ENCODE assay signal across 19 mouse cellular contexts in genomic region chr3:18706356-18706755, GRCm38 (mm10).
DNase-seq lines count a peak whose midpoint lies in the region; ATAC-seq and TF ChIP-seq lines count a peak whose summit lies in the region.
"Had no signal": no experiment of that assay in that cellular context is flagged by ENCODE, and none has a peak within 500 bp of the region (broad histone marks: within the 10 kb centered on the region; RNA-seq: fewer than 3 reads in every experiment).

No protein-coding gene starts in this region.

- H3K27ac ChIP-seq in forebrain, embryonic 14.5 days (ENCODE audit: low read depth, low read length) = no peak overlapping the region
- no peak overlapping the region for H3K27ac ChIP-seq in forebrain, embryonic 11.5 days (ENCODE audit: low read depth, low read length)
- H3K27ac ChIP-seq in layer of hippocampus, adult 2 months = peak overlapping the region; percentile 18; the same call in 1 of the 2 replicates
- H3K27ac ChIP-seq in embryonic facial prominence, embryonic 10.5 days (replicated peaks) = no peak overlapping the region
- H3K27ac ChIP-seq: embryonic facial prominence, embryonic 13.5 days; gastrocnemius, adult 2 months; hindbrain, embryonic 10.5 days; hindbrain, embryonic 14.5 days; intestine, embryonic 15.5 days had no signal

- H3K36me3 ChIP-seq in forebrain, embryonic 14.5 days (ENCODE audit: control insufficient read depth, insufficient read depth, low read length) = no peaks in the 10 kb centered on the region
- no peaks in the 10 kb centered on the region for H3K36me3 ChIP-seq in forebrain, embryonic 11.5 days (ENCODE audit: control insufficient read depth, insufficient read depth, low read length)
- no peaks in the 10 kb centered on the region for H3K36me3 ChIP-seq in embryonic facial prominence, embryonic 10.5 days (replicated peaks)
- H3K36me3 ChIP-seq: embryonic facial prominence, embryonic 13.5 days; heart, embryonic 12.5 days; hindbrain, embryonic 10.5 days; intestine, embryonic 15.5 days had no signal

- no peak for TF ChIP-seq CTCF in layer of hippocampus, adult 2 months (conservative IDR thresholded peaks at IDR 0.05)

- peak; percentile 40 for ATAC-seq in forebrain, embryonic 14.5 days
- ATAC-seq in forebrain, embryonic 11.5 days (replicated peaks; ENCODE audit: low FRiP score) = no peak
- ATAC-seq: activated CD4-positive, CD25-positive, alpha-beta regulatory T cell, adult 4 months; intestine, embryonic 15.5 days; Patski had no signal

- H3K4me3 ChIP-seq in forebrain, embryonic 14.5 days (ENCODE audit: low read depth, low read length) = no peak overlapping the region
- no peak overlapping the region for H3K4me3 ChIP-seq in forebrain, embryonic 11.5 days (ENCODE audit: low read depth, low read length)
- no peak overlapping the region for H3K4me3 ChIP-seq in layer of hippocampus, adult 2 months
- no peak overlapping the region for H3K4me3 ChIP-seq in embryonic facial prominence, embryonic 10.5 days
- H3K4me3 ChIP-seq: embryonic facial prominence, embryonic 13.5 days; gastrocnemius, adult 2 months; heart, embryonic 12.5 days; hindbrain, embryonic 10.5 days; intestine, embryonic 15.5 days had no signal

- no peak overlapping the region for H3K9ac ChIP-seq in forebrain, embryonic 14.5 days (ENCODE audit: low read length)
- no peak overlapping the region for H3K9ac ChIP-seq in forebrain, embryonic 11.5 days (ENCODE audit: low read length)
- H3K9ac ChIP-seq: embryonic facial prominence, embryonic 13.5 days; heart, embryonic 12.5 days; hindbrain, embryonic 14.5 days; intestine, embryonic 15.5 days had no signal

- no peaks in the 10 kb centered on the region for H3K9me3 ChIP-seq in forebrain, embryonic 14.5 days (replicated peaks; ENCODE audit: control insufficient read depth, low read length)
- no peaks in the 10 kb centered on the region for H3K9me3 ChIP-seq in forebrain, embryonic 11.5 days (ENCODE audit: control insufficient read depth, low read length)
- no peaks in the 10 kb centered on the region for H3K9me3 ChIP-seq in embryonic facial prominence, embryonic 10.5 days
- H3K9me3 ChIP-seq: embryonic facial prominence, embryonic 13.5 days; heart, embryonic 12.5 days; hindbrain, embryonic 10.5 days; intestine, embryonic 15.5 days had no signal

- H3K4me1 ChIP-seq in forebrain, embryonic 14.5 days (ENCODE audit: control insufficient read depth, insufficient read depth, low read length) = peaks cover 9% of the 10 kb centered on the region
- no peaks in the 10 kb centered on the region for H3K4me1 ChIP-seq in forebrain, embryonic 11.5 days (replicated peaks; ENCODE audit: control insufficient read depth, insufficient read depth, low read length)
- H3K4me1 ChIP-seq in embryonic facial prominence, embryonic 10.5 days = peaks cover 8% of the 10 kb centered on the region; the same call in 1 of the 2 replicates
- H3K4me1 ChIP-seq: embryonic facial prominence, embryonic 13.5 days; heart, embryonic 12.5 days; hindbrain, embryonic 10.5 days; intestine, embryonic 15.5 days had no signal

- no peak overlapping the region for H3K4me2 ChIP-seq in forebrain, embryonic 14.5 days (ENCODE audit: low read length)
- H3K4me2 ChIP-seq in forebrain, embryonic 11.5 days (ENCODE audit: low read depth, low read length, severe bottlenecking) = no peak overlapping the region
- H3K4me2 ChIP-seq: embryonic facial prominence, embryonic 13.5 days; heart, embryonic 12.5 days; hindbrain, embryonic 14.5 days; intestine, embryonic 15.5 days had no signal

- H3K27me3 ChIP-seq in forebrain, embryonic 14.5 days (replicated peaks; ENCODE audit: control insufficient read depth, insufficient read depth, low read length) = no peaks in the 10 kb centered on the region
- H3K27me3 ChIP-seq in forebrain, embryonic 11.5 days (ENCODE audit: control insufficient read depth, insufficient read depth, low read length) = no peaks in the 10 kb centered on the region
- no peaks in the 10 kb centered on the region for H3K27me3 ChIP-seq in embryonic facial prominence, embryonic 10.5 days (replicated peaks; ENCODE audit: low read depth, poor library complexity, severe bottlenecking)
- H3K27me3 ChIP-seq: embryonic facial prominence, embryonic 13.5 days; heart, embryonic 12.5 days; intestine, embryonic 15.5 days had no signal

- DNase-seq in forebrain, embryonic 14.5 days (ENCODE audit: low spot score) = peak; percentile 58
- no peak for DNase-seq in forebrain, embryonic 11.5 days (ENCODE audit: low spot score)
- DNase-seq in layer of hippocampus, adult 2 months (ENCODE audit: low spot score in 2 of 2) = no peak
- no peak for DNase-seq in layer of hippocampus, postnatal 36 days
- peak; percentile 32 for DNase-seq in brain, adult 2 months (ENCODE audit: low read depth, low spot score)
- no peak for DNase-seq in embryonic facial prominence, embryonic 10.5 days (ENCODE audit: low spot score)
- no peak for DNase-seq in spleen, postnatal 36 days (ENCODE audit: low spot score in 2 of 2)
- DNase-seq: adrenal gland, postnatal 25 days; cerebellum, adult 11 months; cerebellum, adult 8-10 months; gastrocnemius, adult 2 months; gastrocnemius, postnatal 25 days had no signal

Comparison
In these comparisons a context has a peak if more than half of its experiments do, and no peak if none do; other contexts are left out.
1. DNase-seq: peak in forebrain, embryonic 14.5 days (single experiment) and brain, adult 2 months (single experiment); none in forebrain, embryonic 11.5 days (single experiment), layer of hippocampus, adult 2 months (0 of 2), layer of hippocampus, postnatal 36 days (0 of 2), embryonic facial prominence, embryonic 10.5 days (single experiment) and spleen, postnatal 36 days (0 of 2).